Mouse (Mus musculus): ENCODE measurements around the gene Sgf29. TPM values are rescaled to one million over a fixed set of nuclear protein-coding genes. Genes with fewer than 3 reads are reported as not detected.
A peak's percentile ranks its signal among the peaks of the same experiment; 100 is the strongest.
"Not testable (repeated sequence)": the region's sequence is repeated elsewhere in the genome, so short reads cannot be mapped to it uniquely, and the experiment has no call there.

Sgf29 gene
- total RNA-seq, 2 experiments from 2014 or later = 23.2 to 24.6 TPM

- DNase-seq = no peak
- intact Hi-C loops (cut with DNase I; ENCODE audit: low total_unique reads) = no loop called here
Observed at GRCm38 (mm10) chr7:126676207-126676606, 27.1 kb downstream of the Sgf29 start, which contains the start of gene Sult1a1. Sult1a1 (minus strand) TSS chr7:126676432.

DNA sequence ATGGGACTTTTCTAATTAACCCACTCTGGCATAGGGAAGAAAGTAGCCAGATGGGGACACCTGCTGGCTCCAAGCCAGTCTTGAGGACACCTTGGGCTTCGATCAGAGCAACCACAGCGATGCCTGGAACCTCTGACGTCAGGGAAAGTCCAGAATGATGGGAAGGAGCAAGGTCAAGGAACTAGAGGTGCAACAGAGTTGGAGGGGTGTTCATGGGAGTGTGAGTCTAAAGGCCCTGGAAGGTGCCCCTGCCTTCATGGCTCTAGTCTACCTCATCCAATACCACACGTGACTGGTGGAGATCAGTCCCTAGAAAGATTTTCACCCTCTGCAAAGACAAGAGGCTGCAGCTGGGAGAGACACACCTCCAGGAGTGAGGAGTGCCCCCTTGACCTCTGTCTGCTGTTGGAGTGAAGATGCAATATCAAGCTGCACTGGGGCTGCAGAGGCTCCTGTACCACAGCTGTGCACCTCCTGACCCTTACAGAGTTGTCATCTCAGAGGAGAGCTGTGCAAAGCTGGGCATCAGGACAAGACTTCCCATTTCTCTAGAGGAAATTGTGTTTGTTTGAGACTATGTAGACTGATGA lies 27.6 kb downstream of the Sgf29 start:
- intact Hi-C loops (cut with DNase I; ENCODE audit: low total_unique reads) = no loop called here
- no peak for DNase-seq

GRCm38 (mm10) chr7:126678545-126679341 lies 29.6 kb downstream of the Sgf29 start:
- intact Hi-C loops (cut with DNase I; ENCODE audit: low total_unique reads) = no loop called here
- DNase-seq = no peak

DNA sequence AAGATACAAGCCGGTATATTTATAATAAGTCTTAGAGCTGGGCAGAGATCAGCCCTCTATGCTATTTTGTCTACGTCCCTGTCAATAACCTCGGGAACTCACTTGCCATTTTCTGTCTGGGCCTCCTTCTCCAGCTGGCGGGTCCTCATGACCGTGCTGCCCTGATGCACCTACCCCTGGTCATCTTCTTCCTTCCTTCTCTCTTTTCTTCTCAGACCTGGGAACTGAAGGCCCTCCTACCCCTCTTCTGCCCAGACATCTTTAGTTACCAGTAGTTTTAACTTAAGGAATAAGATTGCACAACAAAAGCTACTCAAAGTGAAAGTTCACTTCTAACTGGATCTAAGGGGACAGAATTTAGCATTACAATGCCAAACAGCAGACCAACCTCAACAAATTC lies 30.6 kb downstream of the Sgf29 start:
- DNase-seq = no peak
- intact Hi-C loops (cut with DNase I; ENCODE audit: low total_unique reads) = no loop called here

- no peak for DNase-seq
- intact Hi-C loops (cut with DNase I; ENCODE audit: low total_unique reads) = no loop called here
Observed at GRCm38 (mm10) chr7:126681221-126681620, 32.1 kb downstream of the Sgf29 start.

DNA sequence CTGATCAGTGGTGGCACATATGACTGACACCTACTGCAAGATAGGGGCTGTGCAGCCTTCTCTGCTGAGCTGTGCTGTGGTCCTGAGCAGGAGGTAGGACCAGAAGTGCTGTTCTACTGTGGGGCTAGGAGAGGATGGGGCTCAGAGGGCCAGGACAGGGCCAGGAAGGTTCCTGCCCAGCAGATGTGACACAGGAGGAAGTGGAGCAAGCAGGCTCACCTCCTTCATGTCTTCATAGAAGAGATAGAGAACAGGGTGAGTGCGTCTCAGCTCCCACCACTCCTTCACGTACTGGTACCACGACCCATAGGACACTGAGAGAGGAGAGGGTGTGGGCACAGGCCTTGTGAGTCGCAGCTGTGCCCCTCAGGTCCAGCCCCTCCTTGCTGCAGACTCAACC lies 39.0 kb downstream of the Sgf29 start:
- DNase-seq; intact Hi-C loops (cut with DNase I; ENCODE audit: low total_unique reads): not testable (repeated sequence)

DNA sequence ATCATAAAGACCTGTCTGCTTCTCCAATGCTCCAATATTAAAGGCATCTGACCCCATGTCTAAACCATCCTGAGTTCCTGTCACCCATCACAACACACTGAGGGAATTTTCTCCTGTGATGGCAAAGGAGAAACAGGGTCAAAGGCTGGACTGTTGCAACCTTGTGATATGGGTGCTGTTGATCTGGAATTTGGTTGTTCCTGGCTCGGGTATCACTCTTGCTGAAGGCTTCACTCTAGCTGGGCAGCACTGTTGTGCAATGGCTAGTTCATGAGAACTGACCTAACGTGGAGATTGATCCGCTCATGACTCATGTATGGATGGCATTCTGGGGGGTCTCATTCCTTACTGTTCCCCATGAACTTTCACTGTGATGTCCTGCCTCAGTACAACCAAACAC lies 39.9 kb downstream of the Sgf29 start:
- intact Hi-C loops (cut with DNase I; ENCODE audit: low total_unique reads) = no loop called here
- no peak for DNase-seq

GRCm38 (mm10) chr7:126690737-126691136 lies 41.6 kb downstream of the Sgf29 start:
- intact Hi-C loops (cut with DNase I; ENCODE audit: low total_unique reads) = loop anchor here (5.0 kb wide), 1 partner anchor 38 kb away; no protein-coding TSS in a partner anchor

GRCm38 (mm10) chr7:126691676-126692075 lies 42.6 kb downstream of the Sgf29 start:
- DNase-seq = no peak
- intact Hi-C loops (cut with DNase I; ENCODE audit: low total_unique reads) = loop anchor here (5.0 kb wide), 1 partner anchor 39 kb away; no protein-coding TSS in a partner anchor

More at GRCm38 (mm10) chr7:126690737-126691136, 41.6 kb downstream of the Sgf29 start:
- DNase-seq = no peak

DNA sequence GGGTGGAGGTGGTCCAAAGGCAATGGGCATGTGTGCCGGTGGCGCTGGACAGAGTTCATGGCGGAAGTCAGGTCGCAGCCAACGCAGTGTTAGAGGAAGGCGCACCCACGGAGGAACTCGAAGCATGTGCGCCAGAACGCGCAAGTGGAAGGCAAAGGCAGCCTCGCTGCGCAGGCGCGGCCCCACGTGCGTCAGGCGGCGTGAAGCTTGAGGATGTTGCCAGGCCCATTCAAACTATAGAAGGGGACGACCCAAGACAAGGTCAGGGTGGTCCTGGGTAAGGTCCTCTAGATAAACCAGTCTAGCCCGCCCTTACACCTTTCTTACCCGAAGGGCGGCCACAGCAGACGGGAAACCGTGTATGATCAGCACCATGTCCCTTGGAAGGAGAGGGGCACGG lies 43.3 kb downstream of the Sgf29 start:
- DNase-seq = no peak
- intact Hi-C loops (cut with DNase I; ENCODE audit: low total_unique reads) = loop anchor here (5.0 kb wide), 1 partner anchor 40 kb away; no protein-coding TSS in a partner anchor

- DNase-seq = peak; percentile 81
- intact Hi-C loops (cut with DNase I; ENCODE audit: low total_unique reads) = loop anchor here (5.0 kb wide), 1 partner anchor 41 kb away; no protein-coding TSS in a partner anchor
Observed at GRCm38 (mm10) chr7:126693256-126693655, 44.1 kb downstream of the Sgf29 start.

GRCm38 (mm10) chr7:126693781-126694180 lies 44.7 kb downstream of the Sgf29 start:
- DNase-seq = no peak
- intact Hi-C loops (cut with DNase I; ENCODE audit: low total_unique reads) = loop anchor here (5.0 kb wide), 1 partner anchor 41 kb away; no protein-coding TSS in a partner anchor

- DNase-seq = no peak
- intact Hi-C loops (cut with DNase I; ENCODE audit: low total_unique reads) = loop anchor here (5.0 kb wide), 1 partner anchor 42 kb away; no protein-coding TSS in a partner anchor
Observed at GRCm38 (mm10) chr7:126694441-126695051, 45.4 kb downstream of the Sgf29 start.

GRCm38 (mm10) chr7:126695210-126695611 lies 46.1 kb downstream of the Sgf29 start, which contains the start of gene Bola2:
Bola2 (plus strand) TSS chr7:126695401.
- intact Hi-C loops (cut with DNase I; ENCODE audit: low total_unique reads) = no loop called here
- DNase-seq = peak; percentile 71

- peak; percentile 96 for DNase-seq
- intact Hi-C loops (cut with DNase I; ENCODE audit: low total_unique reads) = no loop called here
Observed at GRCm38 (mm10) chr7:126695631-126696207, 46.6 kb downstream of the Sgf29 start, which contains the start of gene Slx1b. Slx1b (minus strand) TSS chr7:126695784.

DNA sequence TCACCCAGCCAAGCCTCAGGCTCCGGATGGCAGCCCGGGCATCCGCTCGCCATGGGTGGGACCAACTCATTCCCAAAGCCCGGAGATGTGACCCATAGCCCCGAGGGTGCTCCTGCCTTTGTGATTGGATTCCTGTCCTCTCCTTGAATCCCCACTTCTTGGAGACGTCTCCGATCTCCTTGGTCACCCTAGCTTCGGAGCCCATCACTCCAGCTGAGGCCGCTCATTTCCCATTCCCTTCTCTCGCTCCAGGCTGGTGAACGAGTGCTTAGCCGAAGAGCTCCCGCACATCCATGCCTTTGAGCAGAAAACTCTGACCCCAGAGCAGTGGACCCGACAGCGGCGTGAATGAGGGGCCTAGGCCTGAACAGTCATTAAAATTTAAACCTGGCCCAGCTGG lies 47.2 kb downstream of the Sgf29 start:
- intact Hi-C loops (cut with DNase I; ENCODE audit: low total_unique reads) = no loop called here
- no peak for DNase-seq

- DNase-seq = no peak
- intact Hi-C loops (cut with DNase I; ENCODE audit: low total_unique reads) = no loop called here
Observed at GRCm38 (mm10) chr7:126696886-126697285, 47.8 kb downstream of the Sgf29 start.

GRCm38 (mm10) chr7:126697838-126698237 lies 48.7 kb downstream of the Sgf29 start:
- intact Hi-C loops (cut with DNase I; ENCODE audit: low total_unique reads) = no loop called here
- DNase-seq = no peak
